Mouse (Mus musculus) mouse trophoblast stem cell (cell line): ENCODE measurements at regions not wholly inside any gene's neighbourhood (a gene's known extent, or its start where the extent isn't known, plus 50 kb on each side); places are given as distances from the start of the nearest gene placed in this dataset.

Experiments
- in situ Hi-C, 2 experiments: fragments of 300-500 bp; cut with MseI, MboI; formaldehyde crosslinking; loops; 2 replicates in 1 of 2; 3 replicates in 1 of 2; pipeline ENCODE4 v1.15.1; 2025

DNA sequence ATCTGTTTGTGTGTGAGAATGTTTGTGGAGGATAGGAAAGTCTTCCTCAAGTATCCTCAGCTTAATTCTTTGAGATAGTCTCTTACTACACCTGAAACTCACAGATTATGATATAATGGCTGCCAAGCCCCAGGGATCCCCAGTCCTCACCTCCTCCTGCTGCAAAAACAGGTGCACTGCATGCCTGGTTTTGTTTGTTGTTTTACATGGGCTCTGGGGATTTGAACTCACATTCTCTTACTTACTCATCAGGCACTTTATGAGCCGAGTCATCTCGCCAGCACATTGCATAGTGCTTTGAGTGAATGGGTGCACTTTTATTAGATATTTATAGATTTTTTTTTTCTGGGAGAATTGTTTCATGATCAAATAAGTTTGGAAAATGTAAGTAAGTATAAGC is 56.3 kb downstream of the Mterf1b start:
- in situ Hi-C loops = no loop called here

DNA sequence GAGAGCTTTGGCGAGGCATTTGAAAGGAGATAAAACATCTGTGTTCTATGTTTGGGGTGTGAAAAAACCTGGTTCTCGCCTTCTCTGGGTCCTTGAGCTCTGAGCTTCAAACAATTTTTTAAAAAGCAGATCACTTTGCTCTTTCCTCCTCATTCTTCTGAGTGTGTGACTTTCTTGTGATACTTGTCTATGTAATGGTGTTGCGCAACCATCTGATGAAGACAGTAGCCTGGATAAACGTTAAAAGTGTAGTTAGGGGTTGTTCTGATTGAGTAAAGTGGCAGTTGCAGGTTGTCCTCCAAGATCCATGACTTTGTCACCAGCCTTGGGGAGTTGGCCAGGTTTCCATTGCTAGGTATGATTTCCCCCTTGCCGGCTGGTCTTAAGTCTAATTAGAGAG is 62.1 kb downstream of the Mterf1b start:
- in situ Hi-C loops = loop anchor here in 1 of 2 experiments (25.0 kb wide), 1 partner anchor 658 kb away; no protein-coding TSS in a partner anchor

DNA sequence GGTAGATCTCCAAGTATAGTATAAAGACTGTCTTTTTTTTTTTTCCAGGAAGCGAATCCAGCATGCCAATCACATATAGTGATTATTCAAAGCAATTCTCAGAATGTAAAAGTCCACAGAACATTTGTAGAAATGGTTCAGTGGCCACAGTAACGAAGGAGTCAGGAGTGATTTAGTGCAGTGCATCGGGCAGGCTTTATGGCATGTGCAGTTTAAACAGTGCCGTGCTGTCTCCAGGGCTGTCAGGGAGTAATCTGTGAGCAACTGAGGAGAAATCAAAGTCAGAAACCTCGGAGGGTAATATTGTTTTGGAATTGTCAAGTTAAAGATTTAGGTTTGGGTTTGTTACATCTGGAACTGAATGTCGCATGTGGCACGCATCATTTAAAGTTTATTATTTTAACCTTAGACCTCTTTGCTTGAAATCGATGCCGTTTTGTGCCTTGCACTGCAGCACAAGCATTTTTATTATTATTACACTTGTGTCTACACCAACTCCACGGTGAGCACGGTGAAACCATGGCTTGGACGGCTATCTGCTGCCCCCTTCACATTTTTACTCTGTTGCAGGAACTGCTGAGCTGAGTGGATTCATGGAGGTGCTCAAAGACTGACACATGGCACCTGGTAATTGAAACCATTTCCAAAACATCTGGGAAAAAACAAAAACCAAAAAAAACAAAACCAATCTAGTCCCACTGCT is 65.0 kb downstream of the Mterf1b start:
- in situ Hi-C loops = loop anchor here in 1 of 2 experiments (25.0 kb wide), 1 partner anchor 655 kb away; no protein-coding TSS in a partner anchor

DNA sequence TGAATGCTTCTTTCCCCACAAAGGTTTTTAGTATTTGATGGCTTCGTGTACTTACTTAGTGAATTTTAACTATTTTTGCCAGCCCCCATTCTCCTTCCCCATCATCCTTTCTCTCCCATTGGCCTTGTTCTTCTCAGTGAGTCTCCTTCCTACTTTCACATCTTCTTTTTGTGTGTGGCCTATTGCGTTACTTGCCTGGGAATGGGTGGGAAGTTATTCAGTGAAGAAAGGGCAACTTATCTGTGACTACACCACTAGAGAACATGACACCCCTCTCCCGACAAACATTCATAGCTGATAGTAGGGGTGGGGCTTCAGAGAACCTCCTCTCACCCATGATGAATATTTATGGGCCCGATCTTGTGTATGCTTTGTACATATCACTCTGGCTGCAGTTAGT is 67.1 kb downstream of the Mterf1b start:
- in situ Hi-C loops = loop anchor here in 1 of 2 experiments (25.0 kb wide), 1 partner anchor 653 kb away; no protein-coding TSS in a partner anchor

DNA sequence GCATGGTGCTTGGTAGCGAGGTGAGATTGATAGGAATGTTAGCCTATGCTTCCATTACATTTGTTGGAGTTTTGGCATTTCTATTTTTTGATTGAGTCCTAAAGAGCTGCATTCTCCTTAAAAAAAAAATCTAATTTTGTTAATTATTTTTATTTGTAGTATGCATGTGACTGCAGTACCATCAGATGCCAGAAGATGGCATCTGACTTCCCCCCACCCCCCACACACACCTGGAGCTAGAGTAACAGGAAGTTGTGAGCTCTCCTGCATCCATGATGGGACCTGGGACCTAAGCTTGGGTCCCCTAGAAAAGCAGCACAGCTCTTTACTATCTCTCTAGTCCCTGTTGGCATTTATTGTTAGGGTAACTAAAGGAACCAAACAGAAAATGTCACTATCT is 70.5 kb downstream of the Mterf1b start:
- in situ Hi-C loops = loop anchor here (10.0 to 25.0 kb wide), 2 partner anchors 650 to 652 kb away; no protein-coding TSS in a partner anchor

DNA sequence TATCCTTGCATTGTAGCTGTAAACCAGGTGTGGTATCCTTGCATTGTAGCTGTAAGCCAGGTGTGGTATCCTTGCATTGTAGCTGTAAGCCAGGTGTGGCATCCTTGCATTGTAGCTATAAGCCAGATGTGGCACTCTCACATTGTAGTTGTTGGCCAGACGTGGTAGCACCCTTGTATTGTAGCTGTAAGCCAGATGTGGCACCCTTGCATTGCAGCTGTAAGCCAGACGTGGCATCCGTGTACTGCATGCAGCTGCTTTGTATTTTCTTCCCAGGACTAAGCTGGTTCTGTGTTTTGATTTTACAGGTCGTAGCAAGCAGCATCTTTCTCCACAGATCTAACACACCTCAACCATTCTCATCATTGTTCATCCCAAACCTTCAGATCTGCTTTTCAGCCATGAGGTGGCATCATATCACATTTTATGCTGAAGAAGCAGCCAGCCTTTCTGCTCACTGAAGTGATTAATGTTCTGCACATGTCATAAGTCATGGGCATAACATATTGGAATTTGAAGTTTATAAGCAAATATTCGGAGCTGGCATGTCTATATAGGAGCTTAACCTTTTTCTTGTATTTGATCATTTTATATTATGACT is 71.5 kb downstream of the Mterf1b start:
- in situ Hi-C loops = loop anchor here (10.0 to 25.0 kb wide), 2 partner anchors 649 to 651 kb away; no protein-coding TSS in a partner anchor

DNA sequence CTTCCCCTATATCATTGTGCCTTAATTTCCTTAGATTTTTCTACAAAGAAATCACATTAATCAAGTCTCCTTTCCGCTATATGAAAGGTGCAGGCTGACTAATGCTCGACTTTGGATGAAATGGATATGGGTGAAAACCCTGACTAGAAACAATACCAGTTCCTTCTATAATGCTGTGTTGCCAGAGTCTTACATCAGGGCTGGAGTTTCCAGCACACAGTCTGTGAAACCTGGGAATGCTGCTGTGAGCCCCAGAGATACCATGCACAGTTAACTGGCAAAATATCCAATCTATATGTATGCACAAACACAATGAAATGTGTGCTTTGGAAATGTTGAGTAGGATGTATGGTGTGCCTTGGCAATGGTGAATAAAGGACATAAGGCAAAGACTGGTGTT is 75.5 kb downstream of the Mterf1b start:
- in situ Hi-C loops = loop anchor here (10.0 to 25.0 kb wide), 2 partner anchors 645 to 647 kb away; no protein-coding TSS in a partner anchor

DNA sequence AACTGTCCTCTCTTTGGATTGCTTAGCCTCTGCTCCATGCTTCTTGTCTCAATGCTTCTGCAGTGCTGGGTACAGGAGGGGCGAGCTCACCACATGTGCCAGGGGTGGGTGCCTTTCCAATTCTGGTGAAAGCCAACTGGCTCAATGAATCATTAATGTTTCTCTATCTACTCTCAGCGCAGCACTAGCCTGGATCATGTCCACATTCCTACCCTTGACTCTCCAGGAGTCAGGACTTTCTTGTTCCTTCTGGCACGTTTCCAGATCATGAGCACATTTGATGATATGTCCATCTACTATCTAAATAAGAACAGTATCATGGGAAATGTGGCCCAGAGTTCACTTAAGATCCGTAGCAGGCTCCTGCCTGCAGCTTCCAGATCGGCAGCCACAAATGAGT is 80.8 kb downstream of the Mterf1b start:
- in situ Hi-C loops = loop anchor here in 1 of 2 experiments (25.0 kb wide), 1 partner anchor 639 kb away; no protein-coding TSS in a partner anchor

DNA sequence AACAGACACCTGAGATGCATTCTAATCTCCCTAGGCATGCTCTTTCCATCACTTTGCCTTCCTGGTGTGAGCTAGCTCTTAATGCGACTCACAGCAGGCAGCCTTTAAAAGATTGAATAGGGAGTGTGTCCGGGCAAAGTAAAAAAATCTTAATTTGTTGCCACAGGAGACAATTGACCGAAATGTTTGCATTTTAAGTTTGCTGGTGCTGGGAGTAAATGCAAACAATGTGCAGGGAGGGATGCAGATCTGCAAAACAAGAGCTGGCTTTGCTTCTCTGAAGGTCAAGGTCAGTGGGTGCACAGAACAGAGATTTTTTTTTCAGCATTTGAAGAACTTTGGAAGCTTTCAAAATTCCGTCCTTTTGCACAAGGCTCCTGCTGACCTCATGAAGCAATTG is 111.4 kb downstream of the Mterf1b start:
- in situ Hi-C loops = no loop called here

DNA sequence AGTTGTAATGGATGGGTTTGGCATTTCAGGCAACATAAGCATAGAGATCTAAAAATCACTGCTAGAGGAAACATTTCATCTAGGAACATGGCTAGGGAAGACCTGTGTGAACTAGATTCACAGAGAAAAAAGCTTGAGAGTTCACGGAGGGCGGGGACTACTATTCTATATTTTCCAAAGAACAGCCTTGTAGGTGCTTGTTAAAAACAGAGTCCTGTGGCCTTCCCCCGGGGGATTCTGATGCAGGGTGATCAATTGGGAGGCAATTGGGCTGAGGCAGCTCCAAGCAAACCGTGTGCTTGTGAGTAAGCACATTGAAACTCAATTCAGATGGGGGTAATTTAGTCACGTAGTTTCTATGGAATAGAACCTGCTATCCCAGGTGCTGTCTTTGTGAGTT is 112.0 kb downstream of the Mterf1b start:
- in situ Hi-C loops = no loop called here

DNA sequence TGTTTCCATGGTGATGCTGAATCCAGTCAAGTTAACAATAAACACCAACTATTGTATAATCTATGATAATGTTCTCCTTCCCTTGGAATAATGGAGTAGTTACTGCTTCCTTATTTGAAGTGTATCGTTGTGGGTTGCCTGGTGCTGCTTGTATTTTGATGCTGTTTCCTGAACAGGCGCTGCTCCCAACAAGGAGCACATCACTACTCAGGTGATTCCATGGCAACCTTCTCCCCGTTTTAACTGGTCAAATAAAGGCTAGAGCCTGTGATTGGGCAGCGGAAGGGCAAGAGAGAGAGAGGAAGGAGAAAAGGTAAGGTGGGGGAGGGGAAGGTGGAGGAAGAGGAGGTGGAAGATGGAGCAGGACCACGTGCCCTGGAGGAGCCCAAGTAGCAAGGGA is 116.3 kb downstream of the Mterf1b start:
- in situ Hi-C loops = no loop called here

DNA sequence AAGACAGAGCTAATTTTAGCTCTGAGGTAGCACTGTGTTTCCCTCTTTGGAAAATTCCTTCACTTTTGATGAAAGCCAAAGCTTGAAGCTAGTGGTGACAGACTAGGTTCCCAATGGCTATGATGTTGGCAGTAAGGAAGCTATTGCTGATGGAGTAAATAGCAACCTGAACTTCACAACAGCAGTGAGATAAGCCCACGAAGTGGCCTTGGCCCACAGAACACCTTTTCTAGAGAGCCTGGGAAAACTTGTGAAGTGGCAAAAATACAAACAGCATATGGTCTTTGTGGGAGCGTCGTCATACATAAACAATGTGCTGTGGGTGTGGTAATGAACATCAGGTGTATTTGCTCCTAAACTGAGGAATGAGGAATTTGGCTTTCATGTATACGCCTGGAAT is 119.0 kb downstream of the Mterf1b start:
- in situ Hi-C loops = no loop called here

DNA sequence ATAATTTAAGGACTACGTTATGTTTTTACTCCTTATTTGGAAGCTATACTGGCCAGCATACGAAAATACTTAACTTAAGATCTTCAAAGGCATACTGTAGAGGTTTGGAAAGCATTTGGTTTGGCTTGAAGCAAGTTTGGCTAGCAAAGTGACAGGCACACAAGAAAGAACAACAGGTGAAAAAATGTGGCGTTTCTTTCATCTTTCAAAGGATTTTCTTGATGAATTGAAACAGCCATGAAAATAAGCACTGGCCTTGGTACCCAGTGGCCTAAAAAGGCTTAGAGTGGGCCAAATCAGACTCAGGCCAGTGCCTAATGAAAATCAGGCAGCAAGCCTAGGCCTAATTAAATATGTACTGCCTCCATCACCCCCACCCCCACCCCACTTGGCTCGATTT is 119.4 kb downstream of the Mterf1b start:
- in situ Hi-C loops = no loop called here

DNA sequence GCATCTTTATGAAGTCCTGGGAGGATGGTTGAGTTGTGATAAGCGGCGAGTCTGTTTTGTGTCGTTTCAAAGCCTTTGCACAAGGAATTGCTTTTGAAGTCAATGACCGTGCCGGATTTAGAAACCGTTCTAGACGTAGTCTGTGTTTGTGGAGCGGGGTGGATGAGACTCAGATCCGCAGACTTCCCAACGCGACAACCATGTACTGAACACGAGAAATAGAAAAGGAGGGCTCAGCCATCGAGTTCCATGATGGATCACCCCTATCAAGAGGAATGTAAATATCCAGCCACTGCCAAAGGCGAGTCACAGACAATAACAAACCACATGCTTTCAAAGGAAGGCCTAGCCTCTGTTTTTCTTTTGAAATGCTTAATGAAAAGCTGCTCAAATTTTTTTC is 120.5 kb downstream of the Mterf1b start:
- in situ Hi-C loops = no loop called here

DNA sequence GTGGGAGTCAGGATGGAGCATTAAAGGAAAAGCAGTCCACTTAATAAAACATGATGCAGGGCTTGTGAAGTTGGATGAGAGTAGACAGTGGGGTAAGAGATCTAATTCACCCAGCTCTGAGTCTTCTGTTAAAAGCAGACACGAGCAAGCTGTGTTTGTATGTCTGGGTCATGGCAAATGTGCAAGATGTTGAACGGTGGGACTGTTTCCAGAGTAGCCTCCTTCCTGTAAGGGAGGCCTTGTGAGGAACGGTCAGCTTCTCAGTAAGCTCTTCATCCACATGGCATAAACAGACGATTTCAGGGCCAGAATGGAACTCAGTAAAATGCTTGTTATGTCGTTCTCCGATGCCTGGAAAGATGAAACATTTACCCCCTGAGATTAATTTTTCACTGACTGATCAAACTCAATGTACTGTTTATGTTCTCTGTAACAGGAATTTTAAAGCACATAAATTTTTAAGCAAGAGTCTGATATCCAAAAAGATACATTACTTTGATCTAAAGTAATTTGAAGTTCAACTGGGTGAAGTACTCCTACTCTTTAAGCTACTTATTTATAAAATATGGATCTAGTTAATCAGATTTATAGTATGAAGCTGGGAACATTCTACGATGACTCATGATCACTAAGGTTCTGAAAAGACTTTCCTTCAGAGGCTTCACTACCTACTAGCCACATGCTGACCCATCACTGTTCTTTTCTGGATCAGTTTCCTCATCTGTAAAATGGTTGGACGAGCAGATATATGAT is 130.6 kb downstream of the Mterf1b start:
- in situ Hi-C loops = no loop called here

DNA sequence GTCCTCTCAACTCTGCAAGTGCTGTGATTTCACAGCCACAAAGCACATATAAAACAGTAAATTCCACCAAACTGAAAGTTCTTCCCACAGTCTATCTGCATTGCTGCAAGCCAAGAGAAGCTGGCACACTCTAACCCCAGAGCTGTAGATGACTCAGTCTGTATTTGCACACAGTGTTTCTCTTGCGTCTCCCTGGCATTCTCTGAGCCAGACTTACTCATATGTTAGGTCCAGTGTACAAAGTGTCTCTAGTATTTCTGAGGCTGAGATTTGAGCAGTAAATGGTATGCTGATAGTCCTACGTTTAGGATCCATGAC is 131.2 kb downstream of the Mterf1b start:
- in situ Hi-C loops = no loop called here

DNA sequence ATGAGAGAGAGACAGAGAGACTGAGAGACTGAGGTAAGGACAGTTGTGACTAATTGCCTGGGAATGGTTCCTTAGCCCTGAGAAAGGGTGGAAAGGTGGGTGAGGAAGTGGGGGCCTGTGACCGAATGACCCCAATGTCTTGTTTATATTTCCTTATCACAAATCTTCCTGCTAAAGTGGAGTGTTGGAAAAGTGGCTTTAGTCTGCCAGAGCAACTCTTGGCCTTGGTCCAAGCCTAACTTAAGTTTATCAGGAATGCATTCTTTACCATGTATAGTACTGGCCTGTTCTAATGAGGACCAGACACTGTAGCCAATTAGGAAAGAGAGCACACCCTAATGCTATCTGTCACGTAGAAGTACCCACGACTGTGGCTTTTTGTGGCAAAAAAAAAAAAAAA is 133.6 kb downstream of the Mterf1b start:
- in situ Hi-C loops = no loop called here

DNA sequence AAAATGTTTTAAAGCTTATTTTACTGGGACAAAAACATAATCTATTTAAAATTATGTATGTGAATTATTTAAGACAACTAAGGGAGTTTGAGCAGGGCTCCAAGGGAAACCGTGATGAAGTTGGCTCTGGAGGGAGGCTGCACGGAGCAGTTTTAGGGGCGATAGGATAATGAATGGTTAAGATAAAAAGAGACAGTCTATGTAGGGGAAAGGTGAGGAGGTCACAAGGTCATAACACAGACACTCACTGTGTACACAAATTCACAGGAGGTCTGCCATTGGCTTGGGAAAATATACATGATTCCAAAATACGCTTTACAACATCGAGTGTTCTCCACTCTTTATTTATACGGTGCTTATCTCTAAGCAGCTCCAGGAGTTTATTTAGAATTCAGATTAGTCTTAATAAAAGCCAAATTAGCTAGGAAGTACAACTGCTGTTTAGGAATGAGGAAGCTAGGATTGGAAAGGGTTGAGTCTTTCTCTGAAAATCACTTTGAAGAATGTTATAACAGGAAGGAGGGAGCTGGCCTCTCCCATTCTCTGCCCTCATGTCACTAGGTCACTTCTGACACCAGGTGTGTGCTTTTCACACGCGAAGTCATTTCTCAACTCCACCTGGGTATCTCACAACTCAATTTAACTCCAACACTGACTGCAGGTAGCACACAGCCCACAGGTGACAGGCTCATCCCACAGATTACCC is 134.3 kb downstream of the Mterf1b start:
- in situ Hi-C loops = no loop called here

DNA sequence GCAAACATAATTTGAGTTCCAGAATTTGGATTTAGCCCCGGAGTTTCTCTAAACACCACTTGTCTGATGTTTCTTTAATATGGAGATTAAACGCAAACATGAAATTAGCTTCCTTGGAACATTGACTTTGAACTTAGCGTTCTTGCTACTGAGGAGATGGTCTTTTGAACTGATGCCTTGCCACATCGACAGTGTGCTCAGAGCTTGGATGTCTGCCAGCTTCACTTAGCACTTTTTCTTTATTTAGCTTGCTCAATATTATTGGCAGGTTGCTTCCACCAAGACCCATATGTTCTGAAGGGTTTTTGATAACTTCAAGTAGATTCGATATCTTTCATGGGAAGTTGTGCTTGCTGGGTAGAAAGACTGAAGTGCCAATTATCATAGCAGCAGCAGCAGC is 143.5 kb downstream of the Mterf1b start:
- in situ Hi-C loops = no loop called here

DNA sequence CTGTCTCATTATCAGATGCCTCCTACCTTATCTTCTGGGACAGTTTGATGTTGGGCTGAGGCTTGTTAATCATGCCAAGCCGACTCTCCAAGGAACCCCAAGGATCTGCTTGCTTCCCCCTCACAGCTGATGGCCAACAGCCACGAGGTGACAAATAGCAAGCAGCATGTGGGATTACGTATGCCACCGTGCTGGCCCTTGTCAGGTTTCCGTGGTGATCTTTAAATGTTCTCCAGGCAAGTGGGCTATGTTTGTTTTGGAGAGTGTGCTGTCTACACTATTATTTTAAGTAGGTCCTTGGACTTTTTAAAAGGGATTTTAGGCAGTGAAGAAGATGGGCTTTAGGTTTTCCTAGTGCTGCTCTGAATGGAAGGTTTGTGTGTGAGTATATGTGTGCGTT is 149.8 kb downstream of the Mterf1b start:
- in situ Hi-C loops = no loop called here

DNA sequence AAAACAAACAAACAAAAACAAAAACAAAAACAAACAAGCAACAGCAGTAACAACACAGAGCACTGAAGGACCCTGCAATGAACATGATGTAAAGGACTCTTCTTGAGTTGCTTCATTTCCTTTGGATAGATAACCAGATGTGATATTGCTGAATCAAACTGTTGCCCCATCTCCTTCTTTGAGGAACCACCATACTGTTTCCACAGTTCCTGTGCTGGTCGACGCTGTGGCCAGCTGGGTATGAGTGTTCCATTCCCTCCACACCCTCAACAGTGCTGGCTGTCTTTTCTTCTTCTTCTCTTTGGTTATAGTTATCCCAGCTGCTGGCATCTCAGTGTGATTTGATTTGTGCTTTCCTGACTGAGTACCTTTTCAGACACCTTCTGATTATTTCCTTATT is 152.3 kb downstream of the Mterf1b start:
- in situ Hi-C loops = no loop called here

DNA sequence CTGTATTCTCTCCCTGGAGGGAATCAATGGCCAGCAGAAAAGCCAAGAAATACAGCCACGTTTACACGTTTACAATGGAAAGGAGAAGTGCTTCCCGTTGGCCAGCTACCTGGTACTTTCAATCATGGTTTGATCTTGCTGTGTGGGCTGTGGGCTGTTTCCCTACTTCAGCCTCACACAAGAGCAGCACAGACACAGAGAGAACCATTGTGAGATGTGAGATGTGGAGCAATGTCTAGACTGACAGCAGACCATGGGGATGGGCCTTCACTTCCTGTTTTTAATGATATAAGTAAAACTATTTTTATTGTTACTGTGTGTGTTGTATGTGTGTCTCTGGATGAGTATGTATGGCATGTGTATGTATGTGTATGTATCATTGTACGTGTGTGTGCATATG is 156.2 kb downstream of the Mterf1b start:
- in situ Hi-C loops = no loop called here
